ENCODE assay signal across 1 mouse cellular context in the genomic region with DNA sequence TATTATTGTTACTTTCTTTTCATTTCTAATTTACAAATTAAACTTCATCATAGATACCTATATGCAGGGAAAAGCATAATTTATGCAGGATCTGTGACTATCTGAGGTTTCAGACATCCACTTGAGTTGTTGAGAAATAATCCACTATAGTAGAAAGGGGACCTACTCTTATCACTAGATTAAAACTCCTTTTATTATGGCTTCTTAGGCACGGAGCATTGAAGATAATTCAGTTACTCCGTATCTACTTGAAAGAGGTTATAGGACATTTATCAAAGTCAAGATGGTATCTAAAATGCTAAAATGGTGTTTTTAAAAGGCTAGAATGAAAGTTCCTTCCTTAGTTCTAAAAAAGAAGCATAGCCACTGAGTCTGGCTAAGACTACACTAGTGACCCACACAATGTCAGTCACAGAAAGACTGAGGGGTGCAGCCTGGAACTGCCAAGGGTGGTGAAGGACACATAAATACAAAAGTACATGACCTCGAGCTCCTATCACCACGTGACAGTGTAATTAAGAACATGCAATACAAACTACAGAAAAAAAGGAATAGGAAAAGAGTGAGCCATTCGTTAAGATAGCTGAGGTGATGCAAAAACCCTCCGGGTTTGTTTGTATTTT.
TF ChIP-seq lines count a peak whose summit lies in the region.

No protein-coding gene starts in this region.

TF ChIP-seq in MEL, 35 proteins besides CTCF, POLR2A, EP300 and RAD21 (continued from another document):
- TF ChIP-seq HCFC1 (IDR thresholded peaks at IDR 0.05; ENCODE audit: low read depth, low read length) (no peak), ZMIZ1 (IDR thresholded peaks at IDR 0.05; ENCODE audit: low read depth, low read length) (no peak), MAX (IDR thresholded peaks at IDR 0.05; ENCODE audit: low read length) (peak; percentile 30; the same call in 1 of the 2 replicates), ZNF384 (IDR thresholded peaks at IDR 0.05; ENCODE audit: low read depth, low read length) (no peak), USF2 (IDR thresholded peaks at IDR 0.05; ENCODE audit: borderline replicate concordance in 1 of 2, insufficient read depth in 1 of 2, low read depth in 1 of 2, low read length in 2 of 2) (no peak), ETS1 (IDR thresholded peaks at IDR 0.05; ENCODE audit: low read depth, low read length) (0 out of 2 replicates have a peak, but pooled peaks have one; percentile 25), UBTF (IDR thresholded peaks at IDR 0.05; ENCODE audit: borderline replicate concordance, insufficient read depth, low read depth, low read length) (no peak), SMC3 (IDR thresholded peaks at IDR 0.05; ENCODE audit: low read depth, low read length) (no peak), MAFK (IDR thresholded peaks at IDR 0.05; ENCODE audit: borderline replicate concordance, low read depth, low read length) (no peak), ZKSCAN1 (IDR thresholded peaks at IDR 0.05; ENCODE audit: low read depth, low read length) (no peak), SIN3A (IDR thresholded peaks at IDR 0.05; ENCODE audit: low read length) (0 out of 2 replicates have a peak, but pooled peaks have one; percentile 6), ZC3H11A (IDR thresholded peaks at IDR 0.05; ENCODE audit: low read depth, low read length) (no peak), KAT2A (conservative IDR thresholded peaks at IDR 0.05; ENCODE audit: low read depth, low read length) (no peak), POLR2AphosphoS2 (IDR thresholded peaks at IDR 0.05; ENCODE audit: low read length) (no peak), TBP (IDR thresholded peaks at IDR 0.05; ENCODE audit: low read depth, low read length) (no peak)
